ENCODE assay signal across 25 mouse cellular contexts in the genomic region with DNA sequence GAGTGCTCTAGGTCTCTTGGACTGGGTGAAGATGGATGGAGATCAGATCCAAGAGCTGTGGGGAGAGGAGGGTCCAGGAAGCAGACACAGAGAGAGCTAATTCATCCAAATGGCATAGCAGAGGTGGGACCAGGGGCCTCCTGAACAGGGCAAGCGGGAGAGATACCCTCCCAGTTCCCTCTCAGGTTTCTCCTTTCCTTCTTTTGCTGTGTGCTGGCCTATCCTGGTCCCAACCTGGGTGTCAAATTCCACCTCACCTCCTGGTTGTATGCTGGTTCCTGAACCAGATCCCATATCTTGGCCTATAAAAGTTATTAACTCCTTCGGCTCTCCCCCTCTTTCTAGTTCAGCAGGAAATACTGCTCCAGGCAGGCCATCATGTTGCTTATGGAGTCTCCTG.
DNase-seq lines count a peak whose midpoint lies in the region; ATAC-seq and TF ChIP-seq lines count a peak whose summit lies in the region.
"Had no signal": no experiment of that assay in that cellular context is flagged by ENCODE, and none has a peak within 500 bp of the region (broad histone marks: within the 10 kb centered on the region; RNA-seq: fewer than 3 reads in every experiment).

No protein-coding gene starts in this region.

- no peaks in the 10 kb centered on the region for H3K4me1 ChIP-seq in embryonic facial prominence, embryonic 14.5 days (ENCODE audit: control insufficient read depth, insufficient read depth, low read length)
- peaks cover 4% of the 10 kb centered on the region for H3K4me1 ChIP-seq in embryonic facial prominence, embryonic 10.5 days
- H3K4me1 ChIP-seq in kidney, postnatal 0 days (replicated peaks; ENCODE audit: insufficient read depth, low read length) = no peaks in the 10 kb centered on the region
- peaks cover 6% of the 10 kb centered on the region for H3K4me1 ChIP-seq in limb, embryonic 15.5 days
- H3K4me1 ChIP-seq: embryonic facial prominence, embryonic 13.5 days; forebrain, embryonic 13.5 days; heart, embryonic 10.5 days; hindbrain, embryonic 12.5 days had no signal

- 69% methylated on average over 2 of the region's 2 CpGs for WGBS in embryonic facial prominence, embryonic 14.5 days
- 79% methylated on average over 2 of the region's 2 CpGs for WGBS in embryonic facial prominence, embryonic 10.5 days
- WGBS in kidney, postnatal 0 days = 40% methylated on average over 2 of the region's 2 CpGs
- WGBS in limb, embryonic 15.5 days = 30% methylated on average over 2 of the region's 2 CpGs

- peak; percentile 28 for DNase-seq in embryonic facial prominence, embryonic 14.5 days (ENCODE audit: low spot score)
- DNase-seq in embryonic facial prominence, embryonic 10.5 days (ENCODE audit: low spot score) = no peak
- peak; percentile 22 for DNase-seq in kidney, postnatal 0 days (ENCODE audit: low spot score)
- no peak for DNase-seq in kidney, adult 18-20 months
- no peak for DNase-seq in adrenal gland, postnatal 36 days
- DNase-seq: adrenal gland, postnatal 10 days; B cell, adult 2 months; cerebellum, adult 11-12 months; cerebellum, adult 9-10 months; cerebellum, postnatal 25 days; forebrain, postnatal 0 days; gastrocnemius, adult 2 months; gastrocnemius, postnatal 36 days; heart, adult 18-20 months; heart, postnatal 10 days; heart, postnatal 4 days had no signal

- no peak overlapping the region for H3K27ac ChIP-seq in embryonic facial prominence, embryonic 14.5 days (replicated peaks; ENCODE audit: low read depth, low read length)
- H3K27ac ChIP-seq in embryonic facial prominence, embryonic 10.5 days (replicated peaks) = no peak overlapping the region
- no peak overlapping the region for H3K27ac ChIP-seq in kidney, postnatal 0 days
- no peak overlapping the region for H3K27ac ChIP-seq in limb, embryonic 15.5 days
- H3K27ac ChIP-seq: embryonic facial prominence, embryonic 13.5 days; forebrain, embryonic 13.5 days; gastrocnemius, adult 2 months; heart, embryonic 10.5 days; hindbrain, embryonic 12.5 days had no signal

- H3K36me3 ChIP-seq in embryonic facial prominence, embryonic 14.5 days (ENCODE audit: control insufficient read depth, insufficient read depth, low read length) = no peaks in the 10 kb centered on the region
- no peaks in the 10 kb centered on the region for H3K36me3 ChIP-seq in embryonic facial prominence, embryonic 10.5 days (replicated peaks)
- H3K36me3 ChIP-seq in kidney, postnatal 0 days (ENCODE audit: insufficient read depth, low read length) = no peaks in the 10 kb centered on the region
- H3K36me3 ChIP-seq in limb, embryonic 15.5 days = no peaks in the 10 kb centered on the region
- H3K36me3 ChIP-seq: embryonic facial prominence, embryonic 13.5 days; G1E; heart, embryonic 10.5 days; hindbrain, embryonic 12.5 days had no signal

- no peak overlapping the region for H3K4me2 ChIP-seq in embryonic facial prominence, embryonic 14.5 days (ENCODE audit: low read depth, low read length)
- H3K4me2 ChIP-seq in kidney, postnatal 0 days (ENCODE audit: low read length) = no peak overlapping the region
- no peak overlapping the region for H3K4me2 ChIP-seq in limb, embryonic 15.5 days
- H3K4me2 ChIP-seq: embryonic facial prominence, embryonic 13.5 days; forebrain, embryonic 13.5 days; hindbrain, embryonic 12.5 days had no signal

- H3K27me3 ChIP-seq in embryonic facial prominence, embryonic 14.5 days (replicated peaks; ENCODE audit: control insufficient read depth, insufficient read depth, low read length) = no peaks in the 10 kb centered on the region
- no peaks in the 10 kb centered on the region for H3K27me3 ChIP-seq in embryonic facial prominence, embryonic 10.5 days (replicated peaks; ENCODE audit: low read depth, poor library complexity, severe bottlenecking)
- no peaks in the 10 kb centered on the region for H3K27me3 ChIP-seq in kidney, postnatal 0 days (ENCODE audit: insufficient read depth, low read length)
- H3K27me3 ChIP-seq in limb, embryonic 15.5 days = no peaks in the 10 kb centered on the region
- H3K27me3 ChIP-seq: embryonic facial prominence, embryonic 13.5 days; forebrain, embryonic 13.5 days; hindbrain, embryonic 12.5 days had no signal

- no peaks in the 10 kb centered on the region for H3K9me3 ChIP-seq in embryonic facial prominence, embryonic 14.5 days (ENCODE audit: control insufficient read depth, low read length)
- H3K9me3 ChIP-seq in embryonic facial prominence, embryonic 10.5 days = peaks cover 2% of the 10 kb centered on the region
- no peaks in the 10 kb centered on the region for H3K9me3 ChIP-seq in kidney, postnatal 0 days (replicated peaks; ENCODE audit: low read length)
- H3K9me3 ChIP-seq in limb, embryonic 15.5 days = no peaks in the 10 kb centered on the region
- H3K9me3 ChIP-seq: embryonic facial prominence, embryonic 13.5 days; forebrain, embryonic 13.5 days; heart, embryonic 10.5 days; hindbrain, embryonic 12.5 days had no signal

- no peak for TF ChIP-seq CTCF in kidney, postnatal 0 days (IDR thresholded peaks at IDR 0.05; ENCODE audit: low read depth)

- peak; percentile 57; the same call in 1 of the 2 replicates for ATAC-seq in embryonic facial prominence, embryonic 14.5 days (ENCODE audit: low read depth)
- no peak for ATAC-seq in kidney, postnatal 0 days (replicated peaks; ENCODE audit: low FRiP score, low read depth)
- peak; percentile 30; the same call in 1 of the 2 replicates for ATAC-seq in limb, embryonic 15.5 days (ENCODE audit: insufficient number of reproducible peaks, low FRiP score, low TSS enrichment, low read depth)
- no peak for ATAC-seq in granulocyte monocyte progenitor cell, adult 5-6 weeks (replicated peaks; ENCODE audit: poor library complexity, severe bottlenecking)
- ATAC-seq: CD4-positive, CD25-positive, alpha-beta regulatory T cell, adult 4 months; forebrain, embryonic 13.5 days; forebrain, postnatal 0 days; hindbrain, embryonic 16.5 days had no signal

- H3K4me3 ChIP-seq in embryonic facial prominence, embryonic 14.5 days (ENCODE audit: low read depth, low read length) = no peak overlapping the region
- H3K4me3 ChIP-seq in embryonic facial prominence, embryonic 10.5 days = no peak overlapping the region
- no peak overlapping the region for H3K4me3 ChIP-seq in kidney, postnatal 0 days (replicated peaks; ENCODE audit: low read depth, low read length)
- H3K4me3 ChIP-seq in limb, embryonic 15.5 days = no peak overlapping the region
- H3K4me3 ChIP-seq: embryonic facial prominence, embryonic 13.5 days; forebrain, embryonic 13.5 days; gastrocnemius, adult 2 months; heart, embryonic 10.5 days; hindbrain, embryonic 12.5 days had no signal

- no peak overlapping the region for H3K9ac ChIP-seq in embryonic facial prominence, embryonic 14.5 days (ENCODE audit: low read depth, low read length)
- H3K9ac ChIP-seq in kidney, postnatal 0 days (ENCODE audit: low read depth, low read length) = no peak overlapping the region
- H3K9ac ChIP-seq in limb, embryonic 15.5 days = no peak overlapping the region
- H3K9ac ChIP-seq: embryonic facial prominence, embryonic 13.5 days; forebrain, embryonic 13.5 days; forebrain, postnatal 0 days; hindbrain, embryonic 12.5 days had no signal

Comparison
In these comparisons a context has a peak if more than half of its experiments do, and no peak if none do; other contexts are left out.
1. DNase-seq: peak in embryonic facial prominence, embryonic 14.5 days (single experiment) and kidney, postnatal 0 days (single experiment); none in embryonic facial prominence, embryonic 10.5 days (single experiment), kidney, adult 18-20 months (single experiment) and adrenal gland, postnatal 36 days (0 of 2).
2. ATAC-seq: peak in embryonic facial prominence, embryonic 14.5 days (single experiment) and limb, embryonic 15.5 days (single experiment); none in kidney, postnatal 0 days (single experiment) and granulocyte monocyte progenitor cell, adult 5-6 weeks (single experiment).